Mouse (Mus musculus) bone marrow macrophage, adult 2 months (primary cell): ENCODE measurements around the gene 4931428F04Rik. TPM values are rescaled to one million over a fixed set of nuclear protein-coding genes. Genes with fewer than 3 reads are reported as not detected.
"Not testable (repeated sequence)": the region's sequence is repeated elsewhere in the genome, so short reads cannot be mapped to it uniquely, and the experiment has no call there.

Experiments used
- H3K27ac ChIP-seq: 2 replicates; pipeline ENCODE4 v1.5.1; 2012; ENCODE audit warnings: low read depth, low read length; ENCODE audit not compliant: insufficient read depth
- H3K4me1 ChIP-seq: 2 replicates; pipeline ENCODE4 v1.6.1; 2012; ENCODE audit warnings: low read length; ENCODE audit not compliant: control insufficient read depth, insufficient read depth
- H3K4me3 ChIP-seq: 2 replicates; pipeline ENCODE4 v1.5.1; 2012; ENCODE audit warnings: mild to moderate bottlenecking, low read length, moderate library complexity; ENCODE audit not compliant: insufficient read depth
- CTCF ChIP-seq: IDR thresholded peaks from 2 replicates; pipeline ENCODE4 v1.5.1; 2012; ENCODE audit warnings: low read depth, mild to moderate bottlenecking, low read length, moderate library complexity
- POLR2A ChIP-seq: IDR thresholded peaks from 2 replicates; pipeline ENCODE4 v1.6.1; 2012; ENCODE audit warnings: mild to moderate bottlenecking, low read depth, low read length, borderline replicate concordance
- polyA plus RNA-seq: library from polyadenylated mRNA; stranded (reverse); fragments of >200 nt; gene quantifications from 2 replicates; pipeline ENCODE4 v1.2.4, GENCODE M21; 2012; ENCODE audit not compliant: missing spikeins, insufficient read depth, insufficient read length

4931428F04Rik gene
- polyA plus RNA-seq, 1 experiment: 0.67 TPM

DNA sequence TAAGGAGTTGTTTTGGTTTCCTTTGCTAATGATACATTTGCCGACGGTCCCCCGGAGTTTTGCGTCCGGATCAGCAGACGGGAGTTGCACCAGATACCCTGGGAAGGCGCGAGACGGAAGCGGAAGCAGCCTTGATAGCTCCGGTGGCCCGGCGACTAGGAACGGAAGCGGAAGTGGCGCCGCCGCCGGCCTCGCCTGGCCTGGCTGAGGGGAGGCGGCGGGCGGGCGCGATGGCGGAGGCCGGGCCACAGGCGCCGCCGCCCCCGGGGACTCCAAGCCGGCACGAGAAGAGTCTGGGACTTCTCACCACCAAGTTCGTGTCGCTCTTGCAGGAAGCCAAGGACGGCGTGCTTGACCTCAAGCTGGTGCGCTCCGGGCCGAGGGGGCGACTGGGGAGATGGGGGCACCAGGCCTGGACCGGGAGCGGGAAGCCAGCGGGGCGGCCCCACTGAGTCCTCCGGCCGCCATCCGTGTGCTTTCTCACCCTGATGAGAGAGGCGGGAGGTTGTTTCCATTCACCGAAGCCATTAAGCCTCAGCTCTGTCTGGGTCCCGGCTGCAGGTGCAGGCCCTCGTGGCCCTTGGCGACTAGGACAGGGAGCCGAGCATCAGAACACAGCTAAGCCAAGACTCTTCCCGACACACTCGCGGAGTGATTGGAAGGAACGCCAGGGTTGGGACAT, 8.0 kb upstream of the 4931428F04Rik start, which contains the start of gene E2f4:
Gene E2f4 (plus strand): TSS at position 153 of the 682 bp plus-strand sequence.
- TF ChIP-seq POLR2A (no peak), CTCF (no peak)
- peaks cover 32% of the 10 kb centered on the region for H3K4me1 ChIP-seq
- H3K4me3 ChIP-seq: peak within 1 kb of the TSS; percentile 92
- peak within 1 kb of the TSS; percentile 44 for H3K27ac ChIP-seq

DNA sequence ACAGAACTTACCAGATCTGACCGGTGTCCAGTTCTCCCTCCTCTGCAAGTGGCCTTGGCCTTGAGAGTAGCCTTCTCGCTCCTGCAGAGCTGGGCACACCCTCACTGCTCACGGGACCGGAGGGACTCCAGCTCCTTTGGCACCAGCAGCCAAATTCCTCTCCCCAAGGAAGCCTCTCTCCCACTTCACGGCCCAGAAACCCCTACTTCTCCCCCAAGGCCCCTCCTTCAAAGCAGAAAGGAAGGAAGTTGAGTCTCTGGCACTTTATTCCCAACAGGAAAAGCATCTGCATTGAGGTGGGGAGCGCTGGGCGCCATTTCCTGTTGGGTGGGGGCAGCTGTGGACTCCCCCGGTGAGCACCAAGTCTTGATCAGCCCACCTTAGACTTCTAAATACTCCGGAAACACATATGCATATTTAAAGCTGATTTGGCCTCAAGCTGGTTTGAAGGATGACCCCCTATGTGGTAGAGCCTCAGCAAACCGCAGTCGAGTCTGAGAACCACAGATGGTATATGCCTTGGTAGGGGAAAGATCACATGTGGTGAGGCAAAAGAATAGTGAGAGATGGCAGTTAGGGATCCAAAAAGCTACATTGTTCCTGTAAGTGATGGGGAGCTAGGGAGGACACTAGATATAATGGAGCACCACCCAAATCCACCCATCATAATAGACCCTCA, 6.4 kb upstream of the 4931428F04Rik start, which contains the start of gene Exoc3l:
Gene Exoc3l (minus strand): TSS at position 207 of the 679 bp plus-strand sequence.
- Histone ChIP-seq H3K27ac (no peak within 1 kb of the TSS), H3K4me3 (no peak within 1 kb of the TSS), H3K4me1 (peaks cover 18% of the 10 kb centered on the region)
- TF ChIP-seq CTCF: no peak
- no peak for TF ChIP-seq POLR2A

DNA sequence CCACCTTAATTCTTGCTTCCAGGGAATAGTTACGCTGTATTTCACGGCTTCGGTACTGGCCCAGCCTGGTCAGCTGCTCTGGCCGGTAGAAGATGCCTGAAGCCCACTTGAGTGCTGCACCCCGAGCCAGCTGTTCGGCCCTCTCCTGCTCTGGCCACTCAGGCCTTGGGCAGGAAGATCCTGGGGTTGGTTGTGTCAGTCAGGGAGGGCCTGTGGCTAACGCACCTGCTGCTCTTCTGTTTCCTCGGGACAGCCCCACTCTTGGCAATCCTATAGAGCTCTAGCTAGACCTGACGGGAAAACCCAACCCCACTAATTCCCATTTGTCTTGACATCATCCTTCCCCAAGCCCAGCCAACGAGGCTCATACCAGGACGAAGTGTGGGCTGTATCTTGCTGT, 5.6 kb upstream of the 4931428F04Rik start:
- H3K4me3 ChIP-seq: no peak overlapping the region
- H3K27ac ChIP-seq: no peak overlapping the region
- peaks cover 19% of the 10 kb centered on the region for H3K4me1 ChIP-seq
- no peak for TF ChIP-seq CTCF
- no peak for TF ChIP-seq POLR2A

DNA sequence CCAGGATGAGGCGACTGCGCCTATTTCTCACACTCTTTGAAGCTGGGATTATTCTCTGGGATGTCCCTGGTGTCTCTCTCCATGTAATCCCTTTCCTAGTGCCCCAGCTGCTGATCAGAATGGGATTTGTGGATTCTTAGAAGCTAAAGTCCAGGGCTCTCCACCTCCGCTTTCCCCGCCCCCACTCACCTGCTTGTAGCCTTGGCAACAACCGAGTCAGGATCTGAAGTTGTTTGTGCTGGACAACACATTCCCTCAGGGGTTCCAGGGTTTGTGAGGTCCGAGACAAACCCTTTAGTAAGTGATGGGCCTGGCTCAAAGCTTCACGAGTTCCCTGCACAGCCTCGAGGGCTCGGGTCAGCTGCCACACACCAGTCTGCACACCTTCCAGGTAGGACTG, 5.1 kb upstream of the 4931428F04Rik start:
- peaks cover 21% of the 10 kb centered on the region for H3K4me1 ChIP-seq
- no peak overlapping the region for H3K4me3 ChIP-seq
- H3K27ac ChIP-seq: no peak overlapping the region
- TF ChIP-seq POLR2A: no peak
- no peak for TF ChIP-seq CTCF

DNA sequence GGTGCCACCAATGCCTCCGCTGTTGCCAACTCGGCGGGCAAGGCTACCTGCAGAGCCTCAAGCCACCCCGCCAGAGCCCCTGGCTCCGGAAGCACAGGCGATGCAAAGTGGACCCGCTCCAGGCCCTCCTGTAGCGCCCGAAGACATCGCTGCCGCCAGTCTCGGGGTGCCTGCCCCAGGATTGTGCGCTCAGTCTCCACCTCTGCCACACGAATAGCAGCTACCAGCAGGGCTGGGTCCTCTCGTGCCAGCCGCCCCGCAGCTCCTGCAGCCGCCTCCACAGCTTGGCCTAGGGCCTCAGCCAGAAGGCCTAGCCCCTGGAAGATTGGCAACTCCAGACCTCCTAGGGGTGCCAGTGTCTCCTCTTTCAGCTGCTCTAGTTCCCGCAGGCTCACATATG, 3.7 kb upstream of the 4931428F04Rik start:
- no peak overlapping the region for H3K27ac ChIP-seq
- peaks cover 21% of the 10 kb centered on the region for H3K4me1 ChIP-seq

DNA sequence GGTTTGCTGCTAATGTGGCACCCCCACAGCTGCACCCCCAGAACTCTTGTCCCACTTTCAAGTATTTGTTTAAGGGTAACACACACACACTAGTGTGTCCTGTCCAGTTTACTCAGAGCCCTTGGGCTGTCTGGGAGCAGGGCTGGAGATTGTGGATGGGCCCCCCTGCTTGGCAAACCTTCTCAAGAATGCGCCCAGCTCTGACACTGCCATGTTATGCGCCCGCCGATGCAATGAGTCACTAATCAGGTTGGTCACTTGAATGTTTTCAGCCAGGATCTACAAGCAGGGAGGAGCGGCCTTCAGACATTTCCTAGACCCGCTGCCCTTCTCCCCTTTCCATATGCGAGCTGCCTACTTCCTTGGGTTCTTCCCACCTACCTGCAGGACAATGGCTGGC, 2.8 kb upstream of the 4931428F04Rik start:
- Histone ChIP-seq H3K27ac (no peak overlapping the region), H3K4me1 (peaks cover 21% of the 10 kb centered on the region), H3K4me3 (no peak overlapping the region)
- no peak for TF ChIP-seq CTCF
- TF ChIP-seq POLR2A: no peak

More for the DNA sequence above, 3.7 kb upstream of the 4931428F04Rik start:
- TF ChIP-seq POLR2A: no peak
- no peak for TF ChIP-seq CTCF
- H3K4me3 ChIP-seq: no peak overlapping the region

DNA sequence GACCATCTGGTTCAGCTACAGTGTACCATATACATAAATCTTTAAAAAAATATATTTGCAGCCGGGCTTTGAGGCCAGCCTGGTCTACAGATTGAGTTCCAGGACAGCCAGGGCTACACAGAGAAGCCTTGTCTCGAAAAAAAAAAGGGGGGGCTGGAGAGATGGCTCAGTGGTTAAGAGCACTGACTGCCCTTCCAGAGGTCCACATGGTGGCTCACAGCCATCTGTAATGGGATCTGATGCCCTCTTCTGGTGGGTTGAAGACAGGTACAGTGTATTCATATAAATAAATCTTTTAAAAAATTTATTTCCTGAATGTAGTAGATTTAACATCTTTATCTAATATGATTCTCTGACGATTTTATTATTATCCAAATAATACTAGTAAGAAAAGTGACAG, 2.1 kb upstream of the 4931428F04Rik start:
- not testable (repeated sequence) for H3K27ac ChIP-seq, H3K4me3 ChIP-seq
- peaks cover 18% of the 10 kb centered on the region for H3K4me1 ChIP-seq

DNA sequence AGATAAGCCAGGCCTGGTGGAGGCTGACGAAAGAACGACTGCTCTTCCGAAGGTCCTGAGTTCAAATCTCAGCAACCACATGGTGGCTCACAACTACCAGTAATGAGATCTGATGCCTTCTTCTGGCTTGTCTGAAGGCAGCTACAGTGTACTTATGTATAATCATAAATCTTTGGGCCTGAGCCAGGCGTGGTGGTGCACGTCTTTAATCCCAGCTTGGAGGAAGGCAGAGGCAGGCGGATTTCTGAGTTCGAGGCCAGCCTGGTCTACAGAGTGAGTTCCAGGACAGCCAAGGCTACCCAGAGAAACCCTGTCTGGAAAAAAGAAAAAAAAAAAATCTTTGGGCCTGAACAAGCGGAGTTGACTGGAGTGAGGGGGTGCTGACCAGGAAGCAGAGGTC, 1.7 kb upstream of the 4931428F04Rik start:
- not testable (repeated sequence) for H3K4me3 ChIP-seq, H3K27ac ChIP-seq
- peaks cover 15% of the 10 kb centered on the region for H3K4me1 ChIP-seq

DNA sequence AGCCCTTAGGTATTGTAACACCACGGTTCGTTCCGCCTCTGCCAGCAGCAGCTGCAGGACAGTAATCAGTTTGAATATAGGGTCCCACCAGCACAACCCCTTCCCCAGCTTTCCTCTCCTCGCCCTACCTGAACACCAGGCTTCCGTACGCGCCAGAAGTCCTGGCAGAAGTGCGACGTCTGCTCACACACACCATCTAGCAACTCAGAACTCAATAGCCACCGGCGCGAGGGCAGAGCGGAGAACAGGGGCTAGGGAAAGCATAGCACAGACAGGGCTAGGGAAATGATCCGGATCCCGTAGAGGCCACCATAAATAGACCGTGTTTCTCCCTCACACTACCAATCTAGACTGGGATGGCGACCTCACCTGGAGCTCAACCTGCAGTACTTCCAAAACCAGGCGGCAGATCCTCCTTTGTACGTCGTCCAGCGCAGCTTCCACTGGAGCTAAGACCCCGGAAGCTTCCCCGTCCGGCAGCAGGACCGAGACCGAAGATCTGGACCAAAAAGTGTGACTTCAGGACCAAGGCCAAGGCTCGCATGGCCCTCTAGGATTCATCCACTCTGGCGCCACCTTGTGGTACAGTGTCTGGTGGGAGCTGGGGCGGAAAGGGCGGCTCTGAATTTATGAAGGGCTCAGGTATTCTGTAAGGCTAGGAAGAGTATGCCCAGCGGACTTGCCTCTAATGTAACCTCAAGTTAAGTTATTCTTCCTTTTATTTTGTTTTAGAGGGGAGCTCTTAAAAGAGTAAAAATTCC, 1.1 kb upstream of the 4931428F04Rik start:
- H3K4me1 ChIP-seq: peaks cover 11% of the 10 kb centered on the region
- no peak overlapping the region for H3K4me3 ChIP-seq
- TF ChIP-seq CTCF: peak; percentile 83
- no peak for TF ChIP-seq POLR2A
- H3K27ac ChIP-seq: no peak overlapping the region
